ENCODE assay signal across 8 mouse cellular contexts in the genomic region with DNA sequence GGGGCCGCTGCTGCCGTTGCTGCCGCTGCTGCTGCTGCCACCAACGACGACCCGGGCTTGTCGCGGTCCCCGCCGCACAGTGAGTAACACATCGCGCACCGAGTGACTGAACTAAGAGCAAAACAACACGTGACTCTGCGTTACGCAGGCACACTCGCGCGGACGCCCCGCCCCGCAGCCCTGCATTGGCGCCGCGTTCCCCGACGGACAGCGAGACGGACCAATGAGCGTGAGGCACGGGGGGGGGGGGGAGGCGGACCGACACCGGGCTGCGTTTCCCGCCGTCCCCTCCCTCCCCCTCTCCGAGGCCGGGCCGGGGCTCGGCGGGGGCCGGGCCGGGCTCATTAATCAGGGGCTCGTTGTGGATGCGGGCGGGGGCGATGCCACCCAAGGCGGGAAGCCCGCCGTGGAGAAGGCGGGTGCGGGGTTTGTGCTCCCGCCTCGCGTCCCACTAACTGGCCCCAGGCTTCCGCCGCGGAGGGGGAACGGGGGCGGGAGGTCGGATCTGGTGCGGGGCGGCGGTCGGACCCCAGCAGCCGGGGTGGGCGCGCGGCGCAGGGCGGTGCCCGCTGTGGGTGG. TPM values are rescaled to one million over a fixed set of nuclear protein-coding genes. Genes with fewer than 3 reads are reported as not detected.
DNase-seq lines count a peak whose midpoint lies in the region; ATAC-seq and TF ChIP-seq lines count a peak whose summit lies in the region.

No protein-coding gene starts in this region.

- 0 out of 2 replicates have a peak, but pooled peaks cover 8% of the 10 kb centered on the region for H3K36me3 ChIP-seq in hindbrain, embryonic 12.5 days
- H3K36me3 ChIP-seq in lung, postnatal 0 days (ENCODE audit: insufficient read depth, low read length) = no peaks in the 10 kb centered on the region

- peak; percentile 75 for DNase-seq in Patski (ENCODE audit: low read depth, low spot score)
- peak; percentile 98 to 99 for DNase-seq in cerebellum, postnatal 10 days
- peak; percentile 96 to 97 for DNase-seq in frontal cortex, postnatal 10 days (ENCODE audit: low spot score in 2 of 2)
- peak; percentile 97 to 98 for DNase-seq in layer of hippocampus, postnatal 10 days (ENCODE audit: low spot score in 2 of 2)
- peak; percentile 99 for DNase-seq in lung, postnatal 0 days (ENCODE audit: low spot score)
- peak; percentile 85 for DNase-seq in ovary, postnatal 14 days (ENCODE audit: low spot score)
- DNase-seq in thymus, postnatal 10 days (ENCODE audit: low spot score in 2 of 2) = peak; percentile 96

- no peak for TF ChIP-seq CTCF in Patski (IDR thresholded peaks at IDR 0.05)
- TF ChIP-seq CTCF in lung, postnatal 0 days (IDR thresholded peaks at IDR 0.05) = peak; percentile 24; the same call in 1 of the 2 replicates

- peak overlapping the region; percentile 87 for H3K9ac ChIP-seq in hindbrain, embryonic 12.5 days
- peak overlapping the region; percentile 81 for H3K9ac ChIP-seq in lung, postnatal 0 days (replicated peaks; ENCODE audit: low read depth)

- peaks cover 46% of the 10 kb centered on the region for H3K4me1 ChIP-seq in hindbrain, embryonic 12.5 days
- H3K4me1 ChIP-seq in lung, postnatal 0 days (ENCODE audit: insufficient read depth, low read depth, low read length) = peaks cover 17% of the 10 kb centered on the region; the same call in 1 of the 2 replicates

- H3K27ac ChIP-seq in hindbrain, embryonic 12.5 days = peak overlapping the region; percentile 99
- peak overlapping the region; percentile 99 for H3K27ac ChIP-seq in lung, postnatal 0 days (ENCODE audit: low read length)

- POLR2A ChIA-PET in Patski (lab: Charles Lee) = interaction anchor here (0.6 to 1.0 kb wide), 5 partner anchors 34 to 474 kb away, joined by 3 to 5 read pairs (median 3); no protein-coding TSS in a partner anchor

- no peaks in the 10 kb centered on the region for H3K27me3 ChIP-seq in Patski
- H3K27me3 ChIP-seq in hindbrain, embryonic 12.5 days = no peaks in the 10 kb centered on the region
- no peaks in the 10 kb centered on the region for H3K27me3 ChIP-seq in lung, postnatal 0 days (replicated peaks; ENCODE audit: insufficient read depth, low read length)

- H3K9me3 ChIP-seq in hindbrain, embryonic 12.5 days (replicated peaks) = no peaks in the 10 kb centered on the region
- no peaks in the 10 kb centered on the region for H3K9me3 ChIP-seq in lung, postnatal 0 days (ENCODE audit: low read length)

- in situ Hi-C loops in Patski (cut with MboI; ENCODE audit: low pct_unique_long_range_greater_than_20kb) = loop anchor here (5.0 kb wide), 1 partner anchor 47 kb away; no protein-coding TSS in a partner anchor

- TF ChIP-seq EP300 in lung, postnatal 0 days (IDR thresholded peaks at IDR 0.05) = no peak

- peak overlapping the region; percentile 57 for H3K4me3 ChIP-seq in hindbrain, embryonic 12.5 days
- H3K4me3 ChIP-seq in lung, postnatal 0 days (ENCODE audit: low read depth, low read length) = peak overlapping the region; percentile 79

- ATAC-seq in Patski = peak; percentile 50
- ATAC-seq in hindbrain, embryonic 12.5 days (ENCODE audit: low FRiP score) = peak; percentile 89
- ATAC-seq in lung, postnatal 0 days = peak; percentile 91

- CTCF ChIA-PET in Patski (lab: Charles Lee) = no interaction called here

- H3K4me2 ChIP-seq in hindbrain, embryonic 12.5 days (replicated peaks) = peak overlapping the region; percentile 91
- peak overlapping the region; percentile 89 for H3K4me2 ChIP-seq in lung, postnatal 0 days (replicated peaks; ENCODE audit: low read depth, low read length)

- 0% methylated on average over 47 of the region's 73 CpGs for WGBS in hindbrain, embryonic 12.5 days
- WGBS in lung, postnatal 0 days = under 1% methylated on average over 46 of the region's 73 CpGs

RNA-seq across cellular contexts. Expression of gene Irs2, which starts 0.7 kb away (rescaled TPM):
- 37.8 TPM for polyA plus RNA-seq in Patski (2021)
- 9.8 and 10.4 TPM in 2 replicates for polyA plus RNA-seq in hindbrain, embryonic 12.5 days (2016; fragmentation: Nextera tagmentation; extraction: Ambion mirVana)
- 10 to 100 TPM; 44.9 to 54.0 TPM for total RNA-seq in layer of hippocampus, postnatal 10 days (2021)
- polyA plus RNA-seq in lung, postnatal 0 days (2015; fragmentation: Nextera tagmentation; extraction: Ambion mirVana) = 6.9 and 7.2 TPM in 2 replicates

Comparison
In these comparisons a context has a peak if more than half of its experiments do, and no peak if none do; other contexts are left out.
1. Peak in every context shown above with its lines: DNase-seq, ATAC-seq, H3K4me3 ChIP-seq and H3K27ac ChIP-seq.